Mouse (Mus musculus): ENCODE measurements around the gene Slc6a12. TPM values are rescaled to one million over a fixed set of nuclear protein-coding genes. Genes with fewer than 3 reads are reported as not detected.
"Not testable (repeated sequence)": the region's sequence is repeated elsewhere in the genome, so short reads cannot be mapped to it uniquely, and the experiment has no call there.

The Slc6a12 gene
- polyA plus RNA-seq, 1 experiment from 2014 or later, result 0.44 TPM

GRCm38 (mm10) chr6:121346428-121346827 is 3.6 kb downstream of the Slc6a12 start:
- ATAC-seq (ENCODE audit: low FRiP score), result no peak
- H3K9me3 ChIP-seq, result no peaks in the 10 kb centered on the region
- H3K4me1 ChIP-seq (replicated peaks), result peaks cover 16% of the 10 kb centered on the region
- no peak overlapping the region for H3K9ac ChIP-seq
- H3K4me3 ChIP-seq, result no peak overlapping the region
- WGBS, result 49% methylated on average over 8 of the region's 8 CpGs
- H3K27ac ChIP-seq, result no peak overlapping the region
- H3K27me3 ChIP-seq, result 0 out of 2 replicates have a peak, but pooled peaks cover 5% of the 10 kb centered on the region
- no peaks in the 10 kb centered on the region for H3K36me3 ChIP-seq
- H3K4me2 ChIP-seq, result no peak overlapping the region

GRCm38 (mm10) chr6:121352276-121352675 is 9.4 kb downstream of the Slc6a12 start:
- no peak for ATAC-seq (ENCODE audit: low FRiP score)
- no peaks in the 10 kb centered on the region for H3K9me3 ChIP-seq
- no peak overlapping the region for H3K4me2 ChIP-seq
- no peaks in the 10 kb centered on the region for H3K36me3 ChIP-seq
- WGBS, result 47% methylated on average over 2 of the region's 2 CpGs
- no peaks in the 10 kb centered on the region; the same call in 1 of the 2 replicates for H3K4me1 ChIP-seq (replicated peaks)
- no peak overlapping the region for H3K27ac ChIP-seq
- H3K27me3 ChIP-seq, result 0 out of 2 replicates have a peak, but pooled peaks cover 2% of the 10 kb centered on the region
- H3K9ac ChIP-seq, result no peak overlapping the region
- H3K4me3 ChIP-seq, result no peak overlapping the region

GRCm38 (mm10) chr6:121356041-121356440 is 13.2 kb downstream of the Slc6a12 start:
- H3K9ac ChIP-seq, result no peak overlapping the region
- no peak overlapping the region for H3K4me3 ChIP-seq
- no peak overlapping the region for H3K4me2 ChIP-seq
- H3K27me3 ChIP-seq, result 0 out of 2 replicates have a peak, but pooled peaks cover 2% of the 10 kb centered on the region
- H3K36me3 ChIP-seq, result no peaks in the 10 kb centered on the region
- 86% methylated on average over 1 of the region's 1 CpGs for WGBS
- no peak for ATAC-seq (ENCODE audit: low FRiP score)
- no peaks in the 10 kb centered on the region; the same call in 1 of the 2 replicates for H3K4me1 ChIP-seq (replicated peaks)
- H3K27ac ChIP-seq, result no peak overlapping the region
- H3K9me3 ChIP-seq, result no peaks in the 10 kb centered on the region

GRCm38 (mm10) chr6:121357232-121357631 is 14.4 kb downstream of the Slc6a12 start:
- no peak overlapping the region for H3K9ac ChIP-seq
- H3K4me1 ChIP-seq (replicated peaks), result no peaks in the 10 kb centered on the region; the same call in 1 of the 2 replicates
- H3K4me2 ChIP-seq, result no peak overlapping the region
- no peak overlapping the region for H3K27ac ChIP-seq
- 64% methylated on average over 6 of the region's 6 CpGs for WGBS
- 0 out of 2 replicates have a peak, but pooled peaks cover 2% of the 10 kb centered on the region for H3K27me3 ChIP-seq
- ATAC-seq (ENCODE audit: low FRiP score), result 0 out of 2 replicates have a peak, but pooled peaks have one; percentile 29
- no peak overlapping the region for H3K4me3 ChIP-seq
- H3K36me3 ChIP-seq, result no peaks in the 10 kb centered on the region
- no peaks in the 10 kb centered on the region for H3K9me3 ChIP-seq

GRCm38 (mm10) chr6:121363061-121363460 is 20.2 kb downstream of the Slc6a12 start:
- no peak for ATAC-seq (ENCODE audit: low FRiP score)
- no peak overlapping the region for H3K4me3 ChIP-seq
- H3K4me1 ChIP-seq (replicated peaks), result peaks cover 9% of the 10 kb centered on the region; the same call in 1 of the 2 replicates
- 82% methylated on average over 6 of the region's 6 CpGs for WGBS
- H3K27ac ChIP-seq, result no peak overlapping the region
- H3K36me3 ChIP-seq, result no peaks in the 10 kb centered on the region
- H3K9me3 ChIP-seq, result no peaks in the 10 kb centered on the region
- no peak overlapping the region for H3K9ac ChIP-seq
- no peaks in the 10 kb centered on the region for H3K27me3 ChIP-seq
- no peak overlapping the region for H3K4me2 ChIP-seq

- Histone ChIP-seq H3K4me1 (replicated peaks) (peaks cover 9% of the 10 kb centered on the region; the same call in 1 of the 2 replicates), H3K9ac (no peak overlapping the region), H3K4me3 (no peak overlapping the region), H3K27ac (no peak overlapping the region), H3K36me3 (no peaks in the 10 kb centered on the region), H3K4me2 (no peak overlapping the region), H3K27me3 (no peaks in the 10 kb centered on the region), H3K9me3 (no peaks in the 10 kb centered on the region)
- 65% methylated on average over 4 of the region's 4 CpGs for WGBS
- no peak for ATAC-seq (ENCODE audit: low FRiP score)
These were observed 21.1 kb downstream of the Slc6a12 start for GRCm38 (mm10) chr6:121363956-121364355.

GRCm38 (mm10) chr6:121366537-121366936 is 23.7 kb downstream of the Slc6a12 start:
- not testable (repeated sequence) for H3K27ac ChIP-seq; H3K4me1 ChIP-seq (replicated peaks); H3K36me3 ChIP-seq; ATAC-seq (ENCODE audit: low FRiP score); H3K27me3 ChIP-seq; H3K4me2 ChIP-seq; H3K4me3 ChIP-seq; H3K9me3 ChIP-seq; H3K9ac ChIP-seq
- WGBS, result 15% methylated on average over 2 of the region's 2 CpGs

GRCm38 (mm10) chr6:121367099-121367498 is 24.2 kb downstream of the Slc6a12 start:
- no peak overlapping the region for H3K9ac ChIP-seq
- no peaks in the 10 kb centered on the region for H3K9me3 ChIP-seq
- H3K4me1 ChIP-seq (replicated peaks), result peaks cover 9% of the 10 kb centered on the region; the same call in 1 of the 2 replicates
- H3K36me3 ChIP-seq, result no peaks in the 10 kb centered on the region
- no peak overlapping the region for H3K27ac ChIP-seq
- H3K4me2 ChIP-seq, result no peak overlapping the region
- H3K4me3 ChIP-seq, result no peak overlapping the region
- ATAC-seq (ENCODE audit: low FRiP score), result no peak
- WGBS, result 74% methylated on average over 3 of the region's 3 CpGs
- H3K27me3 ChIP-seq, result no peaks in the 10 kb centered on the region

- Histone ChIP-seq H3K4me1 (replicated peaks) (no peaks in the 10 kb centered on the region; the same call in 1 of the 2 replicates), H3K4me2 (no peak overlapping the region), H3K4me3 (no peak overlapping the region), H3K9me3 (no peaks in the 10 kb centered on the region), H3K36me3 (peaks cover 6% of the 10 kb centered on the region; the same call in 1 of the 2 replicates), H3K9ac (no peak overlapping the region), H3K27ac (no peak overlapping the region), H3K27me3 (no peaks in the 10 kb centered on the region)
- WGBS, result 73% methylated on average over 10 of the region's 10 CpGs
- no peak for ATAC-seq (ENCODE audit: low FRiP score)
These were observed 28.5 kb downstream of the Slc6a12 start for GRCm38 (mm10) chr6:121371197-121371980.

GRCm38 (mm10) chr6:121376159-121376558 is 33.3 kb downstream of the Slc6a12 start:
- Histone ChIP-seq H3K27ac (no peak overlapping the region), H3K9me3 (no peaks in the 10 kb centered on the region), H3K27me3 (0 out of 2 replicates have a peak, but pooled peaks cover 7% of the 10 kb centered on the region), H3K9ac (no peak overlapping the region), H3K4me1 (replicated peaks) (peaks cover 15% of the 10 kb centered on the region), H3K4me2 (no peak overlapping the region), H3K4me3 (no peak overlapping the region), H3K36me3 (peaks cover 9% of the 10 kb centered on the region; the same call in 1 of the 2 replicates)
- WGBS, result 79% methylated on average over 12 of the region's 12 CpGs
- no peak for ATAC-seq (ENCODE audit: low FRiP score)

- Histone ChIP-seq H3K4me1 (replicated peaks) (peaks cover 35% of the 10 kb centered on the region), H3K27ac (0 out of 2 replicates have a peak overlapping the region, but pooled peaks have one; percentile 18), H3K27me3 (peaks cover 7% of the 10 kb centered on the region; the same call in 1 of the 2 replicates), H3K4me3 (no peak overlapping the region), H3K36me3 (peaks cover 9% of the 10 kb centered on the region; the same call in 1 of the 2 replicates), H3K9ac (no peak overlapping the region), H3K4me2 (no peak overlapping the region), H3K9me3 (no peaks in the 10 kb centered on the region)
- 54% methylated on average over 4 of the region's 4 CpGs for WGBS
- ATAC-seq (ENCODE audit: low FRiP score), result no peak
These were observed 35.4 kb downstream of the Slc6a12 start for GRCm38 (mm10) chr6:121378256-121378655.

GRCm38 (mm10) chr6:121380576-121380975 is 37.7 kb downstream of the Slc6a12 start:
- ATAC-seq (ENCODE audit: low FRiP score), result no peak
- Histone ChIP-seq H3K36me3 (peaks cover 17% of the 10 kb centered on the region), H3K4me2 (no peak overlapping the region), H3K27me3 (peaks cover 13% of the 10 kb centered on the region; the same call in 1 of the 2 replicates), H3K4me1 (replicated peaks) (peaks cover 43% of the 10 kb centered on the region), H3K9ac (no peak overlapping the region), H3K4me3 (no peak overlapping the region), H3K27ac (no peak overlapping the region), H3K9me3 (no peaks in the 10 kb centered on the region)
- WGBS, result 76% methylated on average over 8 of the region's 8 CpGs
